Mouse (Mus musculus) MEL (cell line): ENCODE measurements around the gene Tlx2.

Experiments
- CTCF ChIP-seq, 3 experiments: IDR thresholded peaks in 2 of 3; conservative IDR thresholded peaks in 1 of 3; 2 replicates each; pipeline ENCODE4 v1.5.1; 2011 to 2012; ENCODE audit warnings: low read length in 3 of 3, low read depth in 2 of 3, mild to moderate bottlenecking in 2 of 3, improper control_type of control experiment in 1 of 3, inconsistent platforms in 1 of 3, mixed read lengths in 1 of 3, moderate library complexity in 1 of 3; ENCODE audit not compliant: control insufficient read depth in 1 of 3, insufficient read depth in 1 of 3, poor library complexity in 1 of 3, severe bottlenecking in 1 of 3
- EP300 ChIP-seq, 2 experiments: IDR thresholded peaks; 2 replicates each; pipeline ENCODE4 v1.6.1; 2011; ENCODE audit warnings: improper control_type of control experiment in 2 of 2, low read length in 2 of 2, low read depth in 1 of 2, mild to moderate bottlenecking in 1 of 2
- GATA1 ChIP-seq: IDR thresholded peaks from 2 replicates; pipeline ENCODE4 v1.6.1; 2011; ENCODE audit warnings: low read depth, low read length, improper control_type of control experiment
- MEF2A ChIP-seq: IDR thresholded peaks from 2 replicates; pipeline ENCODE4 v1.6.1; 2014; ENCODE audit warnings: low read depth, mild to moderate bottlenecking, inconsistent platforms, low read length, improper control_type of control experiment; ENCODE audit not compliant: poor library complexity, insufficient replicate concordance, severe bottlenecking; ENCODE audit errors: extremely low read depth
- POLR2A ChIP-seq, 2 experiments: IDR thresholded peaks; 2 replicates each; pipeline ENCODE4 v1.6.1; 2011 to 2012; ENCODE audit warnings: low read length in 2 of 2, mild to moderate bottlenecking in 2 of 2, control low read depth in 1 of 2, improper control_type of control experiment in 1 of 2, low read depth in 1 of 2, moderate library complexity in 1 of 2; ENCODE audit not compliant: control insufficient read depth in 1 of 2, insufficient read depth in 1 of 2, poor library complexity in 1 of 2
- POLR2AphosphoS2 ChIP-seq: IDR thresholded peaks from 2 replicates; pipeline ENCODE4 v1.6.1; 2011; ENCODE audit warnings: low read length, improper control_type of control experiment
- ZC3H11A ChIP-seq: IDR thresholded peaks from 2 replicates; pipeline ENCODE4 v1.6.1; 2012; ENCODE audit warnings: low read depth, mild to moderate bottlenecking, inconsistent platforms, low read length, improper control_type of control experiment
- ZMIZ1 ChIP-seq: IDR thresholded peaks from 2 replicates; pipeline ENCODE4 v1.6.1; 2012; ENCODE audit warnings: low read depth, mild to moderate bottlenecking, inconsistent platforms, low read length, improper control_type of control experiment, moderate library complexity

- TF ChIP-seq CTCF (IDR thresholded peaks at IDR 0.05 in 2 of 3, conservative IDR thresholded peaks at IDR 0.05 in 1 of 3; ENCODE audit: control insufficient read depth in 1 of 3, insufficient read depth in 1 of 3, low read depth in 2 of 3, low read length in 3 of 3, poor library complexity in 1 of 3, severe bottlenecking in 1 of 3) (no peak), EP300 (IDR thresholded peaks at IDR 0.05; ENCODE audit: low read depth in 1 of 2, low read length in 2 of 2) (no peak), ZMIZ1 (no peak), POLR2AphosphoS2 (no peak), MEF2A (no peak), ZC3H11A (no peak), POLR2A (IDR thresholded peaks at IDR 0.05; ENCODE audit: control insufficient read depth in 1 of 2, insufficient read depth in 1 of 2, low read depth in 1 of 2, low read length in 2 of 2, poor library complexity in 1 of 2) (no peak), GATA1 (no peak)
Measured at GRCm38 (mm10) chr6:83086121-83087035, 16.3 kb upstream of the Tlx2 start, which contains the start of gene Lbx2.
